Mouse (Mus musculus): ENCODE measurements around the gene Nudt8. TPM values are rescaled to one million over a fixed set of nuclear protein-coding genes. Genes with fewer than 3 reads are reported as not detected.
"Not testable (repeated sequence)": the region's sequence is repeated elsewhere in the genome, so short reads cannot be mapped to it uniquely, and the experiment has no call there.

Nudt8 gene
- total RNA-seq, 2 experiments from 2014 or later, result 8.9 to 10.8 TPM

DNA sequence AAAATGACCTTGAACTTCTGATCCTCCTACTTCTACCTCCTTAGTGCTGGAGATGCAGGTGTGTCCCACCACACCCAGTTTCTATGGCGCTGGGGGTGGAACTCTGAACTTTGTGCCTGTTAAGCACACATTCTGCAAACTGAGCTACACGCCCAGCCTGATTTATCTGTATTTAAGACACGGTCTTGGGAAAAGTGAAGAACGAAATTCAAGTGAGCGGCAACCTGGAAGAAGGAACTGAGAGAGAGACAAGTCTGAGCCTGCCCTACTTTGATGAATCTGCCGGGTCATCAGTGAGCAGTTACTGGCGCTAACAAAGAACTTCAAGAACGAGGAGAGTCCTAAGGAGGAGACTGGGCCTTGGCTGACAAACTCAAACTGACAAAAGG is 46.5 kb downstream of the Nudt8 start:
- DNase-seq (ENCODE audit: low spot score in 2 of 2), result no peak

DNA sequence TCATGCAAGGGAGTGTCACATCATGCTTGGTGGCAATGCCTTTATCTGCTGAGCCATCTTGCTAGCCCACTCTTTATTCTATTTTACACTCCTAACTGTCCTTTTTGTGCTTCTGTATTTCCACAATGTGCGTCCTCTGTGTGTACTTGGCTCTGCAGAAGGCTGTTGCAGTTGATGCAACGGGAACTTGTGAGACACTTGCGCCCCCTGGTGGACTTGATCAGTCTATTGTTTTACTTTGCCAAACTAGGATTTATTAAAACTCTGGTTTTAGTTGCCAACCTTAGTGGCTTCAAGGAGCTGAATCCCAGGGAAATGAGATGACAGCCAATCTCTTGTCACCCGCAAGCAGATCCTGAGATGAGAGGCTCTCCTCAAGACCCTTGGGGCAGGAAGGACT is 47.5 kb downstream of the Nudt8 start:
- peak; percentile 69 to 84 for DNase-seq (ENCODE audit: low spot score in 2 of 2)

DNA sequence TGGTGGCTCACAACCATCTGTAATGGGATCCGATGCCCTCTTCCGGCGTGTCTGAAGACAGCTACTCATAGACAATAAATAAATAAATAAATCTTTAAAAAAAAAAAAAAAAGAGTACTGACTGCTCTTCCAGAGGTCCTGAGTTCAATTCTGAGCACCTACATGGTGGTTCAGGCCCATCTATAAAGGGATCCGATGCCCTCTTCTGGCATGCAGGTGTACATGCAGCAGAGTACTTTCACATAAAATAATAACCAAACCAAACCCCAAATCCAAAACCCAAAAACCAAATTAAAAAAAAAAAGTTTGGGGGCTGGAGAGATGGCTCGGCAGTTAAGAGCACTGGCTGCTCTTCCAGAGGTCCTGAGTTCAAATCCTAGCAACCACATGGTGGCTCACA is 48.7 kb downstream of the Nudt8 start:
- DNase-seq (ENCODE audit: low spot score in 2 of 2), result not testable (repeated sequence)

DNA sequence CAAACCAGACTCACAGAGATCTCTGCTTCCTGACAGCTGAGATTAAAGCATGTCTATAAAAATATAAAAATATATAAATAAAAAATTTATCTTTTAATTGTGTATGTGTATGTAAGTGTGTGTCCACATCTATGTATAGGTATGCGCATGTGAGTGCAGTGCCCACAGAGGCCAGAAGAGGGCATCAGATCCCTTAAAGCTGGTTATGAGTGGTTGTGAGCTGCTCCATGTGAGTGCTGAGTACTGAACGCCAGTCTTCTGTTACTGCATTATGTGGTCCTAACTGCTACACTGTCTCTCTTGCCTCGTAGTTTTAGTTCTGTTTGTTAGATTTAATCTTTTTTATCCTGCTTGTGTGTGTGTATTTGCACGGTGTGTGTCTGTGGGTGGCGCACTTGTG is 50.6 kb downstream of the Nudt8 start:
- no peak for DNase-seq (ENCODE audit: low spot score in 2 of 2)

Other genes with a start within 250 kb of the Nudt8 start
- gene Kmt5b, start 233.2 kb upstream of the Nudt8 start, total RNA-seq (2021), result 10 to 100 TPM; 48.8 to 49.8 TPM
- 10 to 100 TPM; 82.4 to 88.0 TPM for gene Chka, start 148.8 kb upstream of the Nudt8 start, total RNA-seq (2021)
- gene Tcirg1, start 93.4 kb upstream of the Nudt8 start, total RNA-seq (2021), result 10 to 100 TPM; 22.4 to 23.0 TPM
- gene Ndufs8, start 87.8 kb upstream of the Nudt8 start, total RNA-seq (2021), result 100 to 1,000 TPM; 141 to 148 TPM
- gene Aldh3b1, start 70.8 kb upstream of the Nudt8 start, total RNA-seq (2021), result 1 to 10 TPM; 3.0 to 4.2 TPM
- 10 to 100 TPM; 14.6 to 16.6 TPM for gene Unc93b1, start 65.4 kb upstream of the Nudt8 start, total RNA-seq (2021)
- gene Aldh3b3, start 41.9 kb upstream of the Nudt8 start, total RNA-seq (2021), result under 1 TPM in 1 of 2 experiments, not detected in 1; 0.23 TPM
- 1 to 10 TPM; 1.1 to 1.3 TPM for gene Aldh3b2, start 28.3 kb upstream of the Nudt8 start, total RNA-seq (2021)
- 1 to 10 TPM; 2.6 to 5.2 TPM for gene Acy3, start 14.0 kb upstream of the Nudt8 start, total RNA-seq (2021)
- gene Tbx10, start 7.8 kb upstream of the Nudt8 start, total RNA-seq (2021), result not detected
- 1 to 10 TPM; 1.0 to 1.5 TPM for gene Gm49405, start within 50 bp of the Nudt8 start, total RNA-seq (2021)
- gene Doc2g, start 2.7 kb downstream of the Nudt8 start, total RNA-seq (2021), result 1 to 10 TPM; 3.5 to 4.9 TPM
- gene Ndufv1, start 12.2 kb downstream of the Nudt8 start, total RNA-seq (2021), result 100 to 1,000 TPM; 265 to 266 TPM
- gene Gstp1, start 37.4 kb downstream of the Nudt8 start, total RNA-seq (2021), result 100 to 1,000 TPM; 353 to 399 TPM
- 10 to 100 TPM; 40.5 to 55.2 TPM for gene Gstp2, start 45.4 kb downstream of the Nudt8 start, total RNA-seq (2021)
- not detected for gene Gstp3, start 59.0 kb downstream of the Nudt8 start, total RNA-seq (2021)
- gene Cabp2, start 81.0 kb downstream of the Nudt8 start, total RNA-seq (2021), result not detected
- gene Cdk2ap2, start 96.6 kb downstream of the Nudt8 start, total RNA-seq (2021), result 10 to 100 TPM; 33.6 to 37.3 TPM
- 100 to 1,000 TPM; 210 to 214 TPM for gene Pitpnm1, start 99.4 kb downstream of the Nudt8 start, total RNA-seq (2021)
- gene Aip, start 125.3 kb downstream of the Nudt8 start, total RNA-seq (2021), result 100 to 1,000 TPM; 121 to 126 TPM
- under 1 TPM; 0.12 TPM for gene Gpr152, start 139.2 kb downstream of the Nudt8 start, total RNA-seq (2021)
- gene Cabp4, start 143.5 kb downstream of the Nudt8 start, total RNA-seq (2021), result under 1 TPM; 0.26 to 0.63 TPM
- gene Coro1b, start 148.0 kb downstream of the Nudt8 start, total RNA-seq (2021), result 10 to 100 TPM; 77.9 to 81.3 TPM
- gene Ptprcap, start 153.0 kb downstream of the Nudt8 start, total RNA-seq (2021), result 1 to 10 TPM; 1.3 to 2.3 TPM
- 10 to 100 TPM; 32.5 to 34.5 TPM for gene Rps6kb2, start 162.8 kb downstream of the Nudt8 start, total RNA-seq (2021)
- 1 to 10 TPM; 5.1 to 9.2 TPM for gene Carns1, start 174.9 kb downstream of the Nudt8 start, total RNA-seq (2021)
- 1 to 10 TPM; 1.0 to 1.1 TPM for gene Tbc1d10c, start 190.7 kb downstream of the Nudt8 start, total RNA-seq (2021)
- 100 to 1,000 TPM; 303 to 333 TPM for gene Ppp1ca, start 191.5 kb downstream of the Nudt8 start, total RNA-seq (2021)
- gene Rad9a, start 201.1 kb downstream of the Nudt8 start, total RNA-seq (2021), result 10 to 100 TPM in 1 of 2 experiments, 1 to 10 TPM in 1; 7.2 to 10.1 TPM
- gene Clcf1, start 213.7 kb downstream of the Nudt8 start, total RNA-seq (2021), result 1 to 10 TPM; 1.5 to 1.9 TPM
- not detected for gene AC109138.7, start 213.8 kb downstream of the Nudt8 start, total RNA-seq (2021)
- 10 to 100 TPM; 13.4 to 18.2 TPM for gene Pold4, start 231.3 kb downstream of the Nudt8 start, total RNA-seq (2021)

Data from left cerebral cortex, adult 18-20 months (tissue).